Mouse (Mus musculus) thymus, adult 2 months (tissue): Measurements from ENCODE around the gene Frmd8.
"Not testable (repeated sequence)": the region's sequence is repeated elsewhere in the genome, so short reads cannot be mapped to it uniquely, and the experiment has no call there.

ENCODE experiments used
- CTCF ChIP-seq: fragments of 200-500 bp; IDR thresholded peaks from 2 replicates; pipeline ENCODE4 v1.5.1; 2012; ENCODE audit warnings: mild to moderate bottlenecking, control low read depth, low read length, moderate library complexity, borderline replicate concordance; ENCODE audit not compliant: control insufficient read depth, poor library complexity, insufficient read depth; ENCODE audit errors: extremely low read depth
- POLR2A ChIP-seq: fragments of 200-500 bp; IDR thresholded peaks from 2 replicates; pipeline ENCODE4 v1.6.1; 2012; ENCODE audit warnings: mild to moderate bottlenecking, low read length, control low read depth, moderate library complexity; ENCODE audit not compliant: control insufficient read depth, poor library complexity, insufficient read depth; ENCODE audit errors: extremely low read depth

GRCm38 (mm10) chr19:5814048-5814447, 61.0 kb downstream of the Frmd8 start:
- peak; percentile 92 for TF ChIP-seq CTCF
- not testable (repeated sequence) for TF ChIP-seq POLR2A
